Mouse (Mus musculus): ENCODE data around the gene Kpna1. TPM values are rescaled to one million over a fixed set of nuclear protein-coding genes. Genes with fewer than 3 reads are reported as not detected.

The Kpna1 gene
- polyA plus RNA-seq, 2 experiments = 10.9 to 35.0 TPM

DNA sequence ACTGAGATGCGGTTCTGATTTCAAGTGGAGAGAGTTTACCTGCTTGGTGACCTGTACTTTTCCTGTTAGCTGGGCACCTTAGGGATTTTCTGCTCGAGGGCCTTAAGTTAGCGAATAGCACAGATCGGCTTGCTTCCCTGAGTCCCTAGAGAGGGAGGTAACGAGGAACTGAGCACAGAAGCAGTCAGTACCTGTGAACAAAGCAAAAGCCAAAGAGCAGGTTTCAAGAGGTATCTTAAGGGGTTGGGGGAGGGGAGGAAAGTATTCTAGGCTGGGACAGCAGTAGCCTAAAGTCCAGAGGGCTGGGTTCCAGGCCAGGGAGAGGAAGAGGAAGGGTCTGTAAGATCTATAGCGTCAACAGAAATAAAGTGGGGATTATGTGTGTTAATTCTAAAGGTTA lies 39.3 kb upstream of the Kpna1 start:
- ATAC-seq (ENCODE audit: insufficient read depth) = peak; percentile 53; the same call in 1 of the 2 replicates
- 2% methylated on average over 6 of the region's 6 CpGs for WGBS (ENCODE audit: insufficient replicate concordance)
- H3K4me2 ChIP-seq (ENCODE audit: low read depth) = peak overlapping the region; percentile 85
- peaks cover 0 to 8% of the 10 kb centered on the region in 2 experiments; a peak in 1 of 4 replicates for H3K4me1 ChIP-seq (replicated peaks; ENCODE audit: control insufficient read depth in 2 of 2, insufficient read depth in 2 of 2, low read length in 1 of 2)
- peak overlapping the region; percentile 87 for H3K9ac ChIP-seq (replicated peaks)
- peaks cover 2% of the 10 kb centered on the region for H3K36me3 ChIP-seq (replicated peaks; ENCODE audit: control insufficient read depth, insufficient read depth, low read depth)
- no peaks in the 10 kb centered on the region for H3K9me3 ChIP-seq (ENCODE audit: control insufficient read depth, low read length)
- peak overlapping the region; percentile 39; the same call in 1 of the 2 replicates for H3K27ac ChIP-seq
- TF ChIP-seq EP300 (IDR thresholded peaks at IDR 0.05; ENCODE audit: low read depth) (no peak), CTCF (IDR thresholded peaks at IDR 0.05; ENCODE audit: low read depth) (no peak)
- peak overlapping the region; percentile 80 to 88 for H3K4me3 ChIP-seq (ENCODE audit: insufficient read depth in 1 of 2, low read depth in 2 of 2, low read length in 2 of 2)
- peak in 1 of 3 experiments; percentile 29 for DNase-seq (ENCODE audit: low read depth in 3 of 3, low spot score in 3 of 3)
- no peaks in the 10 kb centered on the region for H3K27me3 ChIP-seq (ENCODE audit: control insufficient read depth, insufficient read depth, low read length)

DNA sequence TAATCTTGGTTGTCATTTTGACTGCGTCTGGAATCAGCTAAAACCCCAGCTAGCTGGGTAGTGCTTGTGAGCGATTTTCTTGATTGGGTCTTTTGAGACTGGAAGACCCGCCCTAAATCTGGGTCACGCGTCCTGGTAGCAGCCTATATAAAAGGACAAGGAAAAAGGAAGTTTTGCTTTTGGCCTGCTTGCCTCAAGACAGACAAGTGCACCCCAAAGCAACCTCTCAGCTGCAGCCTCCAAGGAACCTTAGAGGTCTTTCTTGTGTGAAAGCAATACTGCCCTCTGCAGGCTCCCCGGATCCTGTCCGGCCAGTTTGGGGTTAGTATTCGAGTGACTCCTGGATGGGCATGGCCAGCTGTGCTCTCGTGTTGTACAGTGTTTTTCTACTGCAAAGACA lies 38.9 kb upstream of the Kpna1 start:
- peak; percentile 72 to 82 (median 76) for DNase-seq (ENCODE audit: low read depth in 3 of 3, low spot score in 3 of 3)
- H3K27ac ChIP-seq = no peak overlapping the region
- peak overlapping the region; percentile 87 for H3K9ac ChIP-seq (replicated peaks)
- peak overlapping the region; percentile 80 to 88 for H3K4me3 ChIP-seq (ENCODE audit: insufficient read depth in 1 of 2, low read depth in 2 of 2, low read length in 2 of 2)
- H3K36me3 ChIP-seq (replicated peaks; ENCODE audit: control insufficient read depth, insufficient read depth, low read depth) = peaks cover 2% of the 10 kb centered on the region
- peaks cover 0 to 8% of the 10 kb centered on the region in 2 experiments; a peak in 1 of 4 replicates for H3K4me1 ChIP-seq (replicated peaks; ENCODE audit: control insufficient read depth in 2 of 2, insufficient read depth in 2 of 2, low read length in 1 of 2)
- H3K9me3 ChIP-seq (ENCODE audit: control insufficient read depth, low read length) = no peaks in the 10 kb centered on the region
- TF ChIP-seq EP300 (IDR thresholded peaks at IDR 0.05; ENCODE audit: low read depth) (no peak), CTCF (IDR thresholded peaks at IDR 0.05; ENCODE audit: low read depth) (peak; percentile 91)
- peak overlapping the region; percentile 85 for H3K4me2 ChIP-seq (ENCODE audit: low read depth)
- peak; percentile 73 for ATAC-seq (ENCODE audit: insufficient read depth)
- H3K27me3 ChIP-seq (ENCODE audit: control insufficient read depth, insufficient read depth, low read length) = no peaks in the 10 kb centered on the region
- WGBS (ENCODE audit: insufficient replicate concordance) = 2% methylated on average over 9 of the region's 9 CpGs

DNA sequence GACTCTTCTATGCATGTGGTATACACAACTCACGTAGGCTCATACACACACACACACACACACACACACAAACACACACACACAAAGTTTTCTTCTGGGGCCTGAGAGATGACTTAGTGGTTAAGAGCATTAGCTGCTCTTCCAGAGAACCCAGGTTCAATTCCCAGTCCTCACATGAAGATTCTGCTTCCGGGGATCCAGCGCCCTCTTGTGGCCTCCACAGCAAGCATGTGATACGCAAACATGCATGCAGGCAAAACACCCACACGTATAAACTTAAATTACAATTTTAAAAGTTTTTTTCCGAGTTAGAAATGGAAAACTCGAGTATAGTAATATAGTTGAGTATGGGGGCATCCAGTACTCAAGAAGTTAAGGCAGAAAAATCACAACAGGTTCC lies 37.2 kb upstream of the Kpna1 start:
- H3K27ac ChIP-seq = no peak overlapping the region
- no peak overlapping the region for H3K9ac ChIP-seq (replicated peaks)
- peaks cover 0 to 8% of the 10 kb centered on the region in 2 experiments; a peak in 1 of 4 replicates for H3K4me1 ChIP-seq (replicated peaks; ENCODE audit: control insufficient read depth in 2 of 2, insufficient read depth in 2 of 2, low read length in 1 of 2)
- H3K4me3 ChIP-seq (ENCODE audit: insufficient read depth in 1 of 2, low read depth in 2 of 2, low read length in 2 of 2) = no peak overlapping the region
- ATAC-seq (ENCODE audit: insufficient read depth) (no peak), DNase-seq (ENCODE audit: low read depth in 3 of 3, low spot score in 3 of 3) (peak in 2 of 3 experiments; percentile 19 to 30)
- no peaks in the 10 kb centered on the region for H3K9me3 ChIP-seq (ENCODE audit: control insufficient read depth, low read length)
- no peaks in the 10 kb centered on the region for H3K27me3 ChIP-seq (ENCODE audit: control insufficient read depth, insufficient read depth, low read length)
- peaks cover 2% of the 10 kb centered on the region for H3K36me3 ChIP-seq (replicated peaks; ENCODE audit: control insufficient read depth, insufficient read depth, low read depth)
- 68% methylated on average over 7 of the region's 7 CpGs for WGBS (ENCODE audit: insufficient replicate concordance)
- TF ChIP-seq CTCF (IDR thresholded peaks at IDR 0.05; ENCODE audit: low read depth) (peak; percentile 80), EP300 (IDR thresholded peaks at IDR 0.05; ENCODE audit: low read depth) (no peak)
- H3K4me2 ChIP-seq (ENCODE audit: low read depth) = no peak overlapping the region

DNA sequence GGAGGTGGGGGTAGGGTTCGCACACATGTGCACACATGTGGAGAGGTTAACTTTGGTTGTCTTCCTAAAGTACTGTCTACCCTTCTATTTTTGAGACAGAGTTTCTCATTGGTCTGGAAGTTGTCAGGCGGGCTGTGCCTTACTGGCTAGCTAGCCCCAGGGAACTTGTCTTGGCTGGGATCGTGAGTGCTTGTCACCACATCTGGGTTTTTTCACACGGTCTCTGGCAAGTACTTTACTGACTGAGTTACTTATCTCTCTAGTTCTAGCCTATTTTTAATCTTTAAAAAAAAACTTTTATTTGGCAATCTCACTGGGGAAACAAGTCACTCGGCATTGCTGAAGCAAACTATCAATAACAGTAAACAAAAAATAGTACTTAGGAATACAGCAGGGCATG lies 29.3 kb upstream of the Kpna1 start:
- Histone ChIP-seq H3K4me2 (ENCODE audit: low read depth) (no peak overlapping the region), H3K4me3 (ENCODE audit: insufficient read depth in 1 of 2, low read depth in 2 of 2, low read length in 2 of 2) (no peak overlapping the region), H3K4me1 (replicated peaks; ENCODE audit: control insufficient read depth in 2 of 2, insufficient read depth in 2 of 2, low read length in 1 of 2) (no peaks in the 10 kb centered on the region), H3K27me3 (ENCODE audit: control insufficient read depth, insufficient read depth, low read length) (no peaks in the 10 kb centered on the region), H3K9me3 (ENCODE audit: control insufficient read depth, low read length) (no peaks in the 10 kb centered on the region), H3K27ac (no peak overlapping the region), H3K36me3 (replicated peaks; ENCODE audit: control insufficient read depth, insufficient read depth, low read depth) (no peaks in the 10 kb centered on the region), H3K9ac (replicated peaks) (no peak overlapping the region)
- ATAC-seq (ENCODE audit: insufficient read depth) (no peak), DNase-seq (ENCODE audit: low read depth in 3 of 3, low spot score in 3 of 3) (no peak)
- 66% methylated on average over 5 of the region's 5 CpGs for WGBS (ENCODE audit: insufficient replicate concordance)
- TF ChIP-seq EP300 (IDR thresholded peaks at IDR 0.05; ENCODE audit: low read depth) = no peak
- no peak for TF ChIP-seq CTCF (IDR thresholded peaks at IDR 0.05; ENCODE audit: low read depth)

DNA sequence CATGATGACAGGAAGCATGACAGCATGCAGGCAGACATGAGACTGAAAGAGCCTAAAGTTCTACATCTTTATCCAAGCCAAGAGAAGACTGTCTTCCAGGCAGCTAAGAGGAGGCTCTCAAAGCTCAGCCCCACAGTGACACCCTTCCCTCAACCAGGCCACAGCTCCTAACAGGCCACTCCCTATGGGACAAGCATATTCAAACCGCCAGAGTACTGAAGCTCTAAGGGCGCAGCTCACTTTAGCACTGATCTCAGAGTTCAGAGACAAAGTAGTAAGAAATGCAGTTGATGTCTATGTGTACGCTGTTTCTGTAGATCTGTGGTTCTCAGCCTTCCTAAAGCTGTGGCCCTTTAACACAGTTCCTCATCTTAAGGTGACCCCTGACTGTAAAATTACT lies 27.3 kb upstream of the Kpna1 start:
- DNase-seq (ENCODE audit: low read depth in 3 of 3, low spot score in 3 of 3) (no peak), ATAC-seq (ENCODE audit: insufficient read depth) (no peak)
- Histone ChIP-seq H3K4me2 (ENCODE audit: low read depth) (no peak overlapping the region), H3K36me3 (replicated peaks; ENCODE audit: control insufficient read depth, insufficient read depth, low read depth) (no peaks in the 10 kb centered on the region), H3K9me3 (ENCODE audit: control insufficient read depth, low read length) (no peaks in the 10 kb centered on the region), H3K4me1 (replicated peaks; ENCODE audit: control insufficient read depth in 2 of 2, insufficient read depth in 2 of 2, low read length in 1 of 2) (no peaks in the 10 kb centered on the region), H3K27me3 (ENCODE audit: control insufficient read depth, insufficient read depth, low read length) (no peaks in the 10 kb centered on the region), H3K4me3 (ENCODE audit: insufficient read depth in 1 of 2, low read depth in 2 of 2, low read length in 2 of 2) (no peak overlapping the region), H3K9ac (replicated peaks) (no peak overlapping the region), H3K27ac (no peak overlapping the region)
- no peak for TF ChIP-seq EP300 (IDR thresholded peaks at IDR 0.05; ENCODE audit: low read depth)
- TF ChIP-seq CTCF (IDR thresholded peaks at IDR 0.05; ENCODE audit: low read depth) = no peak
- WGBS (ENCODE audit: insufficient replicate concordance) = 73% methylated on average over 3 of the region's 3 CpGs

Measured in liver, embryonic 14.5 days (tissue).